Mouse (Mus musculus) A20 (cell line): ENCODE results near the gene Lemd2.

ENCODE experiments used
- DNase-seq: peaks from one replicate; pipeline ENCODE4 v3.0.0-alpha.2; 2011; ENCODE audit warnings: low read depth, low spot score

The Lemd2 gene

DNA sequence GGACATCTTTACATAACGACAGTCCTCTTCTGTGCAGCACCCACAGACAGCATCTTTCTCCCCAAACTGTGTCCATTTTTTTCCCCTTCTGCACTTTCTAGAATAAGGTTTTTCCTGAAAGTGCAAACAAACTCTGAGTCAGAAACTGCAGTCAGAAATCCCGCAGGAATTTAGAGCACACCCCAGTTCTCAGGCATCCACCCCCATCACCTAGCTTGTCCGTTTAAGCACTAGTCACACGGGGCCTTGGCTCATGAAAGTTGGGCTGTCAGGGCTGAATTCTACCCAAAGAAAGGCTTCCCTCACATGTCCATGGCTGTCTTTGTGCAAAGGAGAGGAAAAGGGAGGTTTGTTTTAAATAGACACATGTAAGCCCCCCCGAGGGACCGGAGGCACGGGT, 23.0 kb upstream of the Lemd2 start:
- no peak for DNase-seq

DNA sequence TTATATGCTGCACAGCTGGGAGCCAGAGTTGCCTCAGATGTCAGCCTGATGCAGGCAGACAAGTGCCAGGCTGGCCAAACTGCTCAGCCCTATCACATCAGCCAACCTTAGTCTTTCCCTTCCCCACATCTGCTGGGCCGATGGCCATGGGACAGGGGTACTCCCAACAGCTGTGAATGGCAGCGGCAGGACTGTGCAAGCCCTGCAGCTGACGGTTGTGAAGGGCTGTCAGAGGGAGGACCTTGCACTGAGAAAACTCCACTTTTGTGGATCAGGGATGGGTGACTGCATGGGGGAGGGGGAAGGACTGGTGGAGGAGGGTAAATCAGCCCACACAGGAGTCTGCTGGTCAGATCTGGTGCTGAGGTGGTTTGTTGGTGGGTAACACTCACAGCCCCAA, 22.4 kb upstream of the Lemd2 start:
- no peak for DNase-seq

DNA sequence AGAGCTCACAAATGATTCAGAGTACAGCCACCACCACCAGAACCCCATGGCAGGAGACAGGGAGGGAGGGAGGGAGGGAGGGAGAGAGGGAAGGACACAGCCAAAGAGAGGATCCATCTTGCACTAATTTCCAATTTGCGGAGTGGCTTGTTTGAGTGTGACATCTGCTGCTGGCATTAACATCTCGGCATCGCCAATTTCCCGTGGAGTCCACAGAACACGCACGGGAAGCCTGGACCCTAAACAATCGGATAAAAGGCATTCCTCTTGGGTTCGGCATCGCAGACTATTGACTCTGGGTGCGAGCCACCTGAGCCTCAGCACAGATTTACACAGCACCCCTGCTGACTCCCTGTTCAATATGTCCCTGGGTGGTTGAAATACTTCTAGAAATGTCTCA, 21.5 kb upstream of the Lemd2 start:
- DNase-seq, result no peak

DNA sequence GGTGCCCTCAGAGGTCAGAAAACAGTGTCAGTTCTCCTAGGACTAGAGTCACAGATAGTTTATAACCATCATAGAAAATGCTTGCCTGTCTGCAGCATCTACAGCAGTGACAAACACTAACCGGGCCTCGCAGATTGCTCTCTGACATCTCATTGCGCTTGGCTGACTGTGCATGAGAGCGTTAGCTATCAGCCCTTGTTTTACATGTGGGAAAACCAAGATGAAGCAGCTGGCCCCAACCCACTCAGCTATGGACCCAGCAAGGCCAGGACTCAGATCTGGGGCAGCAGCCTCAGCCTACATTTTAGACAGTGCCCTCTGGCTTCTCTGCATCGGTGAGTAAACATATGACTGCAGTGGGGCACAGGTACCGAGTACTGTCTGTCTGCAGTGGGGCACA, 19.6 kb upstream of the Lemd2 start:
- DNase-seq, result peak; percentile 24

DNA sequence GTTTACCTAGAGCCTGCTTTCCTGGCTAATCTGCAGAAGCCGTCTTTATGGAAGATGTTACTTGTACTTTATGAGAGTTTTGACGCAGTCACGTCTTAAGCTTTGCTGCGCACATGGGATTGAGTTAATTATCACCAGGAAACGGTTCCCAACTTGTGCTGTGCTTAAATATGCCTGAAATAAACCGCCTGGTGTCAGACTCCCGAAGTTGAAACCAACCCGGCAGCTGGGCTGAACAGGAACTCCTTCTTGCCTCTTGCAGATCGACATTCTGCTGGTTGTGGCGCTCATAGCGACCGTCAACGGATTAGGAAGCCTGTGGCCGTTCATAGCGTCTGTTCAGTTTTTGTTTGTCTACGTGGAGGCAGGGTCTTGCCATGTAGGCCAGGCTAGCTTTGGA, 17.3 kb upstream of the Lemd2 start:
- DNase-seq, result no peak

DNA sequence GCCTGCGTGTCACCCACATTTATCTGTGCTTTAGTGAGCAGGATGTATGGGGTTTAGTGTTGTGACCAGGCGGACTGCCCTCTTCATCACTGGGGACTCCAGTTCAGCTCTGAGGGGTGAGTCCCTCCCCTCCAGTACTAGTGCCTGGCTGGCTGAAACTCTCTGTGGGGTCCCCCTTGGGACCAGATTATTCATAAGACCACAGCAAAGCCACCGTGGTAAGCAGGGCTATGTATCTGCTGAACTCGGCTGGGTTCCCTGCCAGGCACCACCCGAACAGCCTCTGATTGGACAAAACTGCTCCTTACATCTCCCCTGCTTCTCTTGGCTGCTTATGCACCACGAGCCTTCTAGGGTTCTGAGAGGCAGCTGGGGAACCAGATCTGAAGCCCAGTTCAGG, 14.6 kb upstream of the Lemd2 start:
- DNase-seq, result no peak

DNA sequence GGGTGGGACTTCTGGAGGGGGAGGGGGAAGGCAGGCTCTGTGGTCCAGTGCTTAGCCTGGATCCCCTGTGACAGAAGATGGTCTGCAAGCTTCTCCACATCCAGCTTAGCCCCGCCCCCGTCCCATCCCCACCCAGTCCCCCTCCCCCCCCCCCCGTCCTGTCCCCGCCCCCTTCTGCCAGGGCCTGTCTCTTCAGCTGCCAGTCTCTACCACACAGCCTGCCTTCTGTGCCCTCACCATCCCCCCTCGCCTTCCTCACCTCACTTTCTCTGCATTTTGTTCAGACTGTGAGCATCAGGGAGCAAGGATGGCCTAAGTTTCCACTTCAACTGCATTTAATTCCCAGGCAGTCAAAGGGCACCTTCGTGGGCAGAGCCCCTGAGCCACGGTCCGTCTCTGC, 14.1 kb upstream of the Lemd2 start:
- DNase-seq, result no peak

DNA sequence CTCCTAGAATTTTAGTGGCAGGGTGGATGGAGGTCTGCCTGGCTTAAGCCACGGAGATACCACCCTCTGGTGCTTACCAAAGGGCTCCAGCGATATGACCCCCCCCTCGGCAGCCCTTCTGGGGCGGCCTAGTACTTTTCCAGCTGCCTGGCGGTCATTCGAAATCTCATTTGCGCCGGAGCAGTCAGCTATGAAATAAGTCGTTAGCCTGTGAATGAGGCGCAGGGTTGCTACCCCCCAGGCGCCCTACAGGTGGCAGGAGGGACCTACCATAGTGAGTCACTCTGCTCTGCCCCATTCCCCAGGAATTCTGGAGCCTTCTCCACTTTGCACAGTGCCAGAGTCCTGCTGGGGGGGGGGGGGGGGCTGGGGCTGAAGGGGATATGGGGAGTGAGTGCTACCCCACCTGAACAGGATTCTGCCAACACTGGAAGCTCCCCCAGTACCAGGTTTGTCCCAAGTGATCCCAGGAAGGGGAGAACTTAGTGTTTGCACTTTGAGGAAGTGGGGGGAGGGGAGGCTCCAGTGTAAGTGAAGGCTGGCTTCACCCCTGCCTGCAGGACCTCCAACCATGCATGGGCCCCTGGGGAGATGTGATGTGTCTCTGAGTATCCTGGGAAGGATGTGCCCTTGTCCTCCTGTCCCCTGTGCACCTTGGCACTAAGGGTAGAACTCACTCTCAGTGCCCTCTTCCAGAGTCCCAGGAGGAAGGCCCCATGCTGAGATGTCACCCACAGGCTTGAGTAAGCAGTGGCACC, 8.7 kb upstream of the Lemd2 start:
- DNase-seq, result peak; percentile 44

DNA sequence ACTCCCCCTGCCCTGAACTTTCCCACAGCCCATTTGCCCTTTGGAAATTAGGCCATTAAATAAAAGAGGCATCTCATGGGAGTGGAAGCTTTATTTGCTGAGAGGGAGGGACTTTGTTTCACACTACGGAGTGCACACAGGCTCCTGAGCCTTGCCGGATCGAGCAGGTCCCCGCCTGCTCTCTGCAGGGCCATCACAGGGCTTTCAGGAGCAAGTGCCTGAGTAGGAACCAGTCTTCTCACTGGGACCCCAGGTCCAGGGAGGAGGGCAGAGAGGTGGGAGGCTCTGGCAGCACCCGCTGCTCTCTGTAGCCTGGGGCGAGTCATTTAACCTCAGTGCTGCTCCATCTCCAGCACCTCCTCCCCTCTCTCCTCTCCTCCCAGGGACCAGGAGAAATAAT, 7.7 kb upstream of the Lemd2 start:
- no peak for DNase-seq

DNA sequence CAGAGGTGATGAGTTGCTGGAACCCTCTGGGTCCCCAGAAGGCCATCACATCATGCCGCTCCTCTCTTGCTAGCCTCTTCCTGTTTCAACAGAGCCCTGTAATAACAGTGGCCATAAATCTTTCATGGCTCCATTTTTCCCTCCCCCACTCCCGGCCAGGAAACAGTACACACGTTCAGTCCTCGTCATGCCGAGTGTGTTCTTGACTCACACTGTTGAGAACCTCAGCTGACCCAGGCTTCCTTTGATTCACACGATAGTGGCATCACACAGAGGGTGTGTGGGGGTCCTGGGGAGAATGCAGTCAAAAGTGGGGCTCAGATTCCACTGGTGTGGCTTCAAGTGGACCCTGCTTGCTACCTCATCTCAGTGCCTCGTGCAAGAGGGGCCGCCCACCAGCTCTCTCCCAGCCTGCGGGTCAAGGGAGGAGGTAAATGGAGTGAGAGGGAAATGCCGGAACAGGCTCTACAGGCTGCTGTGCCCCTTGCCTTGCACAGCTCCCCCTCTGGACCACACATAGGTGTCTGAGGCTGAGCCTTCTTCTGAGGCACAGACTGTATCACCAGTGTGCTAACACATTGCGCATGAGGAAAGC, 2.9 kb upstream of the Lemd2 start:
- DNase-seq, result no peak

DNA sequence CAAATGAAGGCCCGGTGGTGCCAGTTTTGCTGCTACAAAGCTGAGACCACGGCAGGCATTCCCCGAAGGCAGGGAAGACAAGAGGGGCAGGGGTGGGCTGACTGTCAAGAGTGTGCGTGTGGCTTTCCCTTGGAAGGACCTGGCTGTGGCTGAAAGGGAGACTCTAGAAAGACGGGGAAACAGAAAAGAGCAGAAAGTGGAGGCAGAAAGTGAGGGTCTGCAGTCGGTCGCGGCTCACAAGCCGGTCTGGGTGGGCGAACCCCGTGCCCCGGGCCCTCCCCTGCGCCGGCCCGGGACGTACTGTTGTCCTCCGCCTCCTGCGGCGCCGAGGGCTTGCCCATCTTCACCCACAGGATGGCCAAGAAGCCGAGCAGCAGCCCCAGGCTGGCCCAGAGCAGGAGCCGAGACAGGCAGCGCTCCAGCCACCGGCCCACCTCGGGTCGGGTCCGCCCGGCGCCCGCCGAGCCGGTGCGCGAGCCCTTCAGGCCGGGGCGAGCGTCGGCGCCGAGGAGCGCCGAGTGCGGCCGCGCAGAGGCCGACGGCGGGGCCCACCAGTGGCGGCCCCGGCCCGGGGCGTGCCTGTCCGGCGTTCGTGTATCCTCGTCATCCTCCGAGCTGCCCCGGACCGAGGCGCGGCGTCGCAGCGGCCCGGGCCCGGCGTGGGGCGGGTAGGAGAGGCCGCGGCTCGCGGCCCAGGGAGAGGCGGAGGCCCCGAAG, 753 bp downstream of the Lemd2 start:
- DNase-seq, result peak; percentile 65

DNA sequence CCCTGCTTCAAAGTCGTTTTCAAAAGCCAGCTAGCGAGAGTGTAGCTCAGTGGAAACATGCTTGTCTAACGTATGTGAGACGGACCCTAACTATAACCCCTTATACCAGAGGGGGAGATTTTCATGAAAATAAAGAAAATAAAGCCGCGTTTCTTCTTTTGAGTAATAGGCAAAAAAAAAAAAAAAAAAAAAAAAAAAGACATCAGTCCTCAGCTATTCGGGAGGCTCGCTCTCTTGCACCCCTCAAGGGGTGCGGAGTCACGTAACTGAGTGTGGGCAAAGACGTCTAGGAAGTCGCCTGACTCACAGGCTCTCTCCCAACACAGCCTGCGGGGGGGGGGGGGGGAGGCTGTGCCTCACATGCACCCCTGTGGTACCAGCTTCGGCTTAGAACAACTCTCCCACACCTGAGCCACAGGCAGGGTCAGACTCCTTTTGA, 1.3 kb downstream of the Lemd2 start:
- no peak for DNase-seq

DNA sequence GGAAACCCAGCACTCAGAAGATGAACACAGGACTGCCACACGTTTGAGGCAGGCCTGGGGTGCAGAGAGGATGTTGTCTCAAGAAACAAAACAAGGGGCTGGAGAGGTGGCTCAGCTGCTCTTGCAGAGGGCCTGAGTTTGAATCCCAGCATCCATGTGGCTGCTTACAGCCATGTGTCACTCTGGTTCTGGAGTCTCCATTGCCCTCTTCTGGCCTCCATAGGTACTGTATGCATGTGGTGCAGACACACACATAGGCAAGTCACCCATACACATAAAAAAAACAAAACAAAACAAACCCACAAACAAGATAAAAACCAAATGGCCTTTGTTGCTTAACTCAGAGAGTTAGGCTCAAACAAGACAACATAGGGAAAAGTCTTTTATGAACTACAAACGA, 2.3 kb downstream of the Lemd2 start:
- DNase-seq, result peak; percentile 55

DNA sequence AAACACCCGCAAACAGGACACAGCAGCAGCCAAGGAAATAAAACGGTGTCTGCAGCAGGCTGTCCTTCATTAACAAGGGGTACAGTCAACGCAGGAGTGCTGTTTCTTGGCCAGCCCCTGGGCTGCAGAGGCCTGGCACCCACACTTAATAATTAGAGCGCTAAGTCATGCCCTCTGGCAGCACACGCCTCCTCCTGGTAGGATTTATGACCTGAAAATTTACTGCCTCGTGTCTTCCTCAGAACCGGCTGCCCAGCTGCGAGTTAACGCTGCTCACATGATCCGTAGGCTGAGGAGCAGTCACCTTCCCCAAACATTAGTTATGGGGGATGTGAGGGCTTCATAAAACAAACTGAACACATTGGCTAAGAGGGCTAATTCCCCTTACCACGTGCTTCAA, 3.5 kb downstream of the Lemd2 start:
- no peak for DNase-seq

DNA sequence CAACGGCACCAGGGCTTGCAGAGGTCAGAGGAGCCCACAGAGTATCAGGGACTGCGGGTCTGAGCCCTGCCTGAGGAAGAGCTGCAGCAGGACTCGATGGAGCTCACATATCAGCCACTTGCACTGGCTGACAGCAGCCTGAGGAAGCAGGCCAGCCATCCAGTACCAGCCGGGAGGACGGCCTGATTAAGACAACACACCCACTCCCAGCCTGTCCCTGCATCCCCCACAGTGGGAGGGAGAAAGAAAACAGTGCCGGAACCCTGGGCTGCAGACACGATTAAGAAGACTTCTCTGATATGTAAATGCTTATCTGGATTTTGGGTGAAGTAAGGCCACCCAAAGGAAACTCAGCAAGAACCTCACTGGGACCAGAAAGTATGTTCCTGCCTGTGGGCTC, 4.4 kb downstream of the Lemd2 start:
- no peak for DNase-seq

DNA sequence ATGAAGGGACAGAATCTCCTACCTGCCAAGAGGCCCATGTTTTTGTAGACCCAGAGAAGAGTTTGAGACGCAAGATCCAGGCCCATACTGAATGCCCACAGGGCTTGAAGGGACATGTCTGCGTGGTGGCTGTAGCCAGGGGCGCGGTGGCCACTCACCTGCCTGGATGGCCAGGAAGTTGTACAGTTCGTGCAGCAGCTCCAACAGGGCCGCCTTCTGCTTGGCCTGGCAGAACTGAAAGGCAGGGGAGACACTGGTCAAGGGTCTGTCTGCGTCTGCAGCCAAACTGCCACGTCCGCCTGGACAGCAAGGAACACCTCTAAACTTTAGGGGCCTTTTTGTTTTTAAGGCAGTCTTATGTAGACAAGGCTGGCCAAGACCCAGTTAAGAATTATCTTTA, 5.1 kb downstream of the Lemd2 start:
- no peak for DNase-seq

DNA sequence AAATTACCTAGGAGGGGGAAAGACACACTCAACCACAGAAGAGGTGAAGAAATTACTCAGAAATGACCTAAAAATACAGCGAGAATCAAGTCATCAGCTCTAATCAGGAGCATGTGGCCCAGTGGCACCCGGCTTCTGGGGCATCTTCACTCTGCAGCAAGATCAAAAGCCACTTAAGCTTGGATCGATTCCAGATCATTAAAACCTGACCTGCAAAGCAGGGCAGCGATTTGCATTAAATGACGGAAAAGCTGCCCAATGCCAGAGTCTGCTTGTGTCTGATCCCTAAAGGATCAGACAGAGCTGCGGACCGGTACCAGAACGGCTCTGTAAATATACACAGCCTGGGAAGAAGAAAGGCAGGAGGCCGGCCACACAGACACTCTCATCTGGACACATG, 8.1 kb downstream of the Lemd2 start:
- DNase-seq, result no peak

DNA sequence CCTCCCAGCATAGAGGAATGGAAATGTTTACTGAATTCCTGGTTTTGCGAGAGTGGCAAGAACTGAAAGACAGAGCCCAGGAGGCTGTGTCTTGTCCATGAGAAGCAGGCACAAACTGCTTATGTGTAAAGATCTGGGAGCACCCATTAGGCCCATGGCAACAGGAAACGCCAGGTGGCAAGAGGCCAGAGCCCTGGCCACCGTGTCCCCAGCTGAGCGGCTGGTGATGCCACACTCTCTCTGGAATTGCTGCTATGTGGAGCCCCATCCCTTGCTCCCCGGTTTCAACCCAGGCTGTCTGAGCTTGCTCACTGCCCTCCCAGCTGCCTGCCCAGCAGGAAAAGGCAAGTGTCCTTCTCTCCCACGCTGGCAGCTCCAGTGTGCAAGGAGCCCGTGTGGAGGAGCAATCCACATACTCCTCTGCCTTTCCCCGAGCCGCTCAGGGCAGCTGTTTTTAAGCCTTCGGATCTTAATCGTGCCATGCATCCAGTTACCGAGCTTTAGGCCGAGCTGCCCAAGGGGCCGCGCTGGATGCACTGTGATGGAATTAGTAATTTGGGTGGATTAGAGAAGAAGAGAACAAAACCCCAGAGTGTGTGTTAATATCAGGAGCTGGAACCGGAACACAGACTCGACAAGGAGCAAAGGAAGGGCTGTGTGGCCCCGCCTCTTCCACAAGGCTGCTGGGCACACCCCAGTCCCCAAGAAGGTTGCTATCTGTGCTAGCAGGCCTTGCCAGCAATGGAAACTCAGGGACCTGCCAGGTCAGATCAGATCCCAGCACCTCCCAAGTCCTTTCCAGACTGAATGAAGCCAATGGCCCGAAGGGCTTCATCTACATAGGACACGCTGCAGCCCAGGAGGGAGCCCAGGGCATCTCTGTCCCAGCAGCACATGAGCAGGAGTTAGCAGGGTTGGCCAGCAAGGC, 9.7 kb downstream of the Lemd2 start:
- no peak for DNase-seq

DNA sequence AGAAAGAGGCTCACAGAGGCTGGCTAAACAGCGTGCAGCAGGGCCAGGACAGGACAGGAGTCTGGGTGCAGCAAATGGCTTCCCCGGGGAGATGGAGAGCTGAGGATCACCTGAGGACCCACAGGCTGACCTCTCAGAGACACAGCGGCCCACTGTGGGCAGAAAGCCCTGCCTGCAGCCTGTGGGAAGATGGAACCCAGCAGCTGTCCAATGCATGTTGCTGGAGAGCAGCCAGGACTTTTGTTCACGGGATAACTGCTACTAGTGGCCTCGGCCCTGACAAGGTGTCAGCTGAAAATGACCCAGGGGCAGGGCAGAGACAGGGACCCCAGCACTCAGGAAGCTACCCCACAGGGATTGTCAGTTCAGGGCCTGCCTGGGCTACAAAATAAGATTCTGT, 12.5 kb downstream of the Lemd2 start:
- no peak for DNase-seq

DNA sequence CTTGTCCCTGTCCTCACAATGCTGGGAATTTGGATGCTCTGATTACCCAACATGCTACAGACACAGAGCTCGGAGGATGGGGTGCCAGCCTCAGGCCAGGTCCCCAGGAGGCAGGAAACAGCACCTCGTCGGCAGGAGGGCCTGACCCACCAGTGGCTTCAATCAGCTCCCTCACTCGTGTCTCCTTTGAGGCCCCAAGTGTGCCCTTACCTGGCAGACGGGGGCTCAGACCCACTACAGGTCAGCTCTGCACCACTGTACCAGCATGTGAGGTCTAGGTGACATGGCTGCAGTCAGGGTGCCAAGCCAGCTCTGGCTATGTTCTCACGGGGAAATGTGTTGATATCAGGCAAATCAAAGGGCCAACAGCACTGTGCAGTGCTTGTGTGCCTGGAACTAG, 13.1 kb downstream of the Lemd2 start:
- DNase-seq, result no peak

DNA sequence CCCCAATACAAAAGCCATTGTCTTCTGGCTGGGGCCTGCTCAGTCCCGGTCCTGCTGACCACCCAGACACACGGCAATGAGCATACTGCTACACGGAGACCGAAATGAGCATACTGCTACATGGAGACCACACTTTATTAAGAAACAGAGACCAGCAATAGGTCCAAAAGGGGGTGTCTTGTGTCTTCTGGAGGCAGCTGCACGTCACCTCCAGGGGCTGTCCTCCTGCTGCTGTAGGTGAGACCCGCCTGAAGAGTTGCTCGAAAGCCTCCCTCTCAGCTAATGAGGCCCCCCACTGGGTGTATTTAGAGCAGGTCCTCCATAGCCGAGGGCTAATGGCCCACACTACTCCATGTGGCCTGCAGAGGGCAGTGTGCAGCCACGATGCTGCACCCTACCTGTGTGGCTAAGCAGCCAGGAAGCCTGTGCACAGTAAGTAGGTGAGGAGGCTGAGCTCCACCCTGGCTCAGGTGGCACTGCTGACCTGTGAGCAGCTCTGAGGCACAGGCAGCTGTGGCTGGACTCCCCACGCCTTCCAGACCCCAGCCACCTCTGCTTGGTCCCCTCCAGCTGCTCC, 14.5 kb downstream of the Lemd2 start:
- peak; percentile 70 for DNase-seq

DNA sequence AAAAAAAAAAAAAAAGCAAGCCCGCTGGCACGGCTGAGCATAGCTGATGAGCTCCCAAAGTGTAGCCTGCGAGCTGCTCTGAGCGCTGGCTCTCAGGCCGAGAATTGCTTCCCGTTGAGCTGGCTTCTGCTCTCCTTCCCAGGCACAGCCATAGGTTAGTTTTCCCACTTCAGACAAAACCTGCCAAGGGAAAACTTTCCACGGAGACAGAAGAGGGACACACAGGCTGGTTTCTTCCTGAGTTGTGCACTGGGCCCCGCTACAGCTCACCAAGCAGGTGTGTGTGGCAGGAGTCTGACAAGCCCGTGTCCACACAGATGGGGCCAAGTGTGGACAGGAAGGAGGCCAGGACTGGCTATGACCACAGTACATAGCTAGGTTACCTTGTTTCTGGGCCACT, 15.4 kb downstream of the Lemd2 start:
- no peak for DNase-seq
